Mouse (Mus musculus): ENCODE results near the gene Adcy6. TPM values are rescaled to one million over a fixed set of nuclear protein-coding genes. Genes with fewer than 3 reads are reported as not detected.

The Adcy6 gene
- total RNA-seq (2017): 2.0 and 2.8 TPM in 2 replicates

DNA sequence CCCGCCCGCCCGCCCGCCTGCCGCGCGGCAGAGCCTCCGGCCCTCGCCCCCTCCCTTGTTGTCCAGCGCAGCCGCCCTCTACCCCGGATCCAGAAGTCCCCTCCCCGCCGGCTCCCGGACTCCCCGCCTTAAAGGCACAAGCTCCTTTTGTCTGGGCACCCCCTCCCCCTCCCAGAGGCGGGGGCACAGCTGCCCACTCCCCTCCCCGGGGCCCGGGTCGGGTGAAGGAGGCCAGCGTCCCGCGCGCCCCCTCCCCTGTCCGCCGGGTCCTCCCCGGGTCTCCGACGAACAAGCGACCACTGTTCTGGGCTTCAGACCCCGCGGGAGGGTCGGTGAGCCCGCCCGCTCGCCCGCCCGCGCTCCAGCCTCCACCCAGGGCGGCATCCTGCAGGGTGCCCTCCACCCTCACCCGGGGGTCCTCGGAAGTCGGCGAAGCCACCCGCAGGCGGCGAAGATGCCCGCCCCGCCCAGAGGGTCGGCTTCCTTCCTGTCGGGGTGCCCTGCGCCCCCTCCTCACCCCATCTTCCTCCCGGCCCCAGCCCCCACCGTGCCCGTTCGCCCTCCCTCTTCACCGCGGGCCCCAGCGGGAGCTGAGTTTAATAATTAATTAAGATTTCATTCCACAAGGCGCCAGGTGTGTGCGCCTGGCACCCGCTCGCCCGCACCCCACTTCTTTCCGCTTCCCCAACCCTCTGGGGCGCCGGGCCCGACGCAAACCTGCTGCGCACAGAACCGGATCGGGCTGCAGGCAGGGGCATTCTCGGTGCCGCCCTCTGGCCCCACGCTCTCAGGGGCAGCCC lies at the start of gene Adcy6:
Gene Adcy6 (minus strand): TSS at position 746 of the 800 bp plus-strand sequence.
- ATAC-seq (ENCODE audit: extremely low read depth, insufficient number of reproducible peaks, low FRiP score, poor library complexity, severe bottlenecking): no peak

DNA sequence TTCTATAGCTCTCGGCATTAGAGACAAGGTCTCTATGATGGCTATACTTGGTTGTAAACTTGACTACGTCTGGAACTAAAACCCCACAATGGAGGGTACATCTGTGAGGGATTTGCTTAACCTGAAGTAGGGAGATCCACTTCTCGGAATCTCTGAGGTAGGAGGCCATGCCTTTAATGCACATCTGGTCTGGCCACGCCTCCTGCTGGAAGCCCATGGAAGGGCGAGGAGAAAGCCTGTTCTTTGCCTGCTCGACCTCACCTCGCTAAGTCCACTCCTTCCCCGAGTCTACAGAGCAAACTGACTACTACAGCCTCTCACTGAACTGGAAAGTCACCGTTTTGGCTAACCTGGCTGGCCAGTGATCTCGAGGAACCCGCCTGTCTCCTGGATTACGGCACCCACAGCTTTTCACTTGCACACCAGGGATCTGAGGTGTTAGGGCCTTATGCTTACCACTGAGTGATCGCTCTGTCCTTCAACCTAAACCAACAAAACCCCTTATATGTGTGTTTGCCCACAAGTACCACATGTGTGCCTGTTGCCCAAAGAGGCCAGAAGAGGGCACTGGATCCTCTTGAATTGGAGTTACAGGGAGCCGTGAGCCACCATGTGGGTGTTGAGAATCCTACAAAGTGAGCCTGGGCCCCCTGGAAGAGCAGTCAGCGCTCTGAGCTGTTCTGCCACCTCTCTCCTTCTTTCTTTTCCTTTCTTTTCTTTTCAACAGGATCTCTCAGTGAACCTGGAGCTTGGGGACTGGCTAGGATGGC lies 47.3 kb upstream of the Adcy6 start:
- no peak for ATAC-seq (ENCODE audit: extremely low read depth, insufficient number of reproducible peaks, low FRiP score, poor library complexity, severe bottlenecking)

DNA sequence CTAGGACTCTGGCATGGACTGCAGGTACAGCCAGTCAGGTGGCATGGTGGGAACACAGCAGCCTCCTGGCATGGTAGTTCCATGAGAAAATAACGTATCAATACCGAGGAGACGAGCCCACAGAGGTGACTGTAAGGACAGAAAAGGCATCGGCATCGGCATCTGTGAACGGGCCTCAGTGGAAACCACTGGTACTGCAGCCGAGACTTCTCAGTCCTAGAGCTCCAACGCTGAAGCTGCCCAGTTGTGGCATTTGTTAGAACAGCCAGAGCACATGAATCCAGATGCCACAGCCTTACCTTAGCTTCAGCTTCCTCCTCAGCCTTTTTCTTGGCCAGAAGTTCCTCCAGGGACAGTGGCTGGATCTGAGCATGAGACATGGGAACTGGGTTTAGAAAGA lies 42.3 kb upstream of the Adcy6 start:
- no peak for ATAC-seq (ENCODE audit: extremely low read depth, insufficient number of reproducible peaks, low FRiP score, poor library complexity, severe bottlenecking)

DNA sequence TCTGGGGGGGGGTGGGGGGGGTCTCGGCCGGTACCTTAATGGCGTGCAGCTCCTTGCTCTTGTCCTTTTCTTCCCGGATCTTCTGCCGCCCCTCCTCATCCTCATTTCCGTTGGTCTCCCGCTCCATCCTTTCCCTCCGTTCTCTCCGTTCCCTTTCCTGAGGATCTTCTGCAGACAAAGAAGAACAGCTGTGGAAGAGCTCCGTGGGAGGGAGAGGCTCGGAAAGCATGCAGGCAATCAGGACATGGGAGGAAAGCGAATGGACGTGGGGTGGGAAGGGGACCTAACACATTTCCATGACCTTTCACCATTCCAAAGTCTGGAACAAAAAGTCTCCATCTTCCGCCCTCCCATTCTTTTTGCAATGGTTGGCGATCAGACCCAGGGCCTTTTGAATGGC lies 41.6 kb upstream of the Adcy6 start:
- no peak for ATAC-seq (ENCODE audit: extremely low read depth, insufficient number of reproducible peaks, low FRiP score, poor library complexity, severe bottlenecking)

DNA sequence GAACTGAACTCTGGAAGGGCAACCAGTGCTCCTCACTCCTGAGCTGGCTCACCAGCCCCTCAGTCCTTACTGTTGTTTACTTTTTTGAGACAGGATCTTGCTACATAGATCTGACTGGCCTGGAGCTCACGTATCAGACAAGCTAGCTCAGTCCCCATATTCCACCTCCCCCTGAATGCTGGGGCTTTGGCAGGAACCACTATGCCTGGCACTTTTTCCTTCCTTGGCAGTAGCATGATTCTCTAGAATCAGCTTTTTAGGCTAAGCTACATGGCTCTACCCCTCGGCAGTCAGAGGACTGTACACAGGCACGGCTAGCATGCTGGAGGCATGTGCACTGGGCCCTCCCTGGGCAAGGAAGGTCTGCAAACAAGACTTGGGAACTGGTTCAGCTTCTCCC lies 38.2 kb upstream of the Adcy6 start:
- ATAC-seq (ENCODE audit: extremely low read depth, insufficient number of reproducible peaks, low FRiP score, poor library complexity, severe bottlenecking): no peak

DNA sequence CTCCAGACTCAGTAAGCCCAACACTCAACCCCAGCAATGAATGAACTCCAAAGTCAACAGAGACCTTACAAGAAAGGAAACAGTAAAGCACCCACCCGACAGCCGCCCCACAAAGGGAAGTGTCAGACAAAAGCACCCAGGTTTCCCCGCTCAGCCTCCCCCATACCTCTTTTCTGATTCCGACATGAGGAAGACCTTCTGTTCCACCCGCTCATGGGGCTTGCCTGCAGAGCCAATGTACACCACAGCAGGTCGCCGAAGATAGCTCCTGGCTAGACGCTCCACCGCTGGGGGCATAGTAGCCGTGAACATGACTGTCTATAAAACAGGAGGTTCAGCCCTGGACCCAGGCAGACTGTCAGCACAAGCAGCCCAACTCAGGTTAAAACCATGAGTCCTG lies 37.4 kb upstream of the Adcy6 start:
- ATAC-seq (ENCODE audit: extremely low read depth, insufficient number of reproducible peaks, low FRiP score, poor library complexity, severe bottlenecking): no peak

DNA sequence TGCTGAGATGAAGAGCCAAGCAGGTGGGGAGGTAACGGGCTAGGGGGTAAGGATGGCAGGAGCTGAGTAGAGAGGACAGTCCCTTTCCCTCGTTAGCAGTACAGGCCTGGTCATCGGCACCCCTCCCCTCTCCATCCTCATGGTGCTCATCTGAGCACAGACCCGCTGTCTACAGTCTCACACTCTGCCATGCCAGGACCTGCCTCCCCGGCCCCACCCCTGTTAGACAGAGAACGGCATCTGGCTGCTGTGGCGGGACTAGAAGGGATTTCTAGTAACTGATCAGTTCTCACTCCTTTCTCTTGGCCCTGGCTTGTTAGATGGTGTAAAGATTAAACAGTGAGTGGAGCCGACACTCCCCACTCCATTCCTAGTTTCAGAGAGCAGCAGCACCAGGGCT lies 36.9 kb upstream of the Adcy6 start:
- ATAC-seq (ENCODE audit: extremely low read depth, insufficient number of reproducible peaks, low FRiP score, poor library complexity, severe bottlenecking): no peak

DNA sequence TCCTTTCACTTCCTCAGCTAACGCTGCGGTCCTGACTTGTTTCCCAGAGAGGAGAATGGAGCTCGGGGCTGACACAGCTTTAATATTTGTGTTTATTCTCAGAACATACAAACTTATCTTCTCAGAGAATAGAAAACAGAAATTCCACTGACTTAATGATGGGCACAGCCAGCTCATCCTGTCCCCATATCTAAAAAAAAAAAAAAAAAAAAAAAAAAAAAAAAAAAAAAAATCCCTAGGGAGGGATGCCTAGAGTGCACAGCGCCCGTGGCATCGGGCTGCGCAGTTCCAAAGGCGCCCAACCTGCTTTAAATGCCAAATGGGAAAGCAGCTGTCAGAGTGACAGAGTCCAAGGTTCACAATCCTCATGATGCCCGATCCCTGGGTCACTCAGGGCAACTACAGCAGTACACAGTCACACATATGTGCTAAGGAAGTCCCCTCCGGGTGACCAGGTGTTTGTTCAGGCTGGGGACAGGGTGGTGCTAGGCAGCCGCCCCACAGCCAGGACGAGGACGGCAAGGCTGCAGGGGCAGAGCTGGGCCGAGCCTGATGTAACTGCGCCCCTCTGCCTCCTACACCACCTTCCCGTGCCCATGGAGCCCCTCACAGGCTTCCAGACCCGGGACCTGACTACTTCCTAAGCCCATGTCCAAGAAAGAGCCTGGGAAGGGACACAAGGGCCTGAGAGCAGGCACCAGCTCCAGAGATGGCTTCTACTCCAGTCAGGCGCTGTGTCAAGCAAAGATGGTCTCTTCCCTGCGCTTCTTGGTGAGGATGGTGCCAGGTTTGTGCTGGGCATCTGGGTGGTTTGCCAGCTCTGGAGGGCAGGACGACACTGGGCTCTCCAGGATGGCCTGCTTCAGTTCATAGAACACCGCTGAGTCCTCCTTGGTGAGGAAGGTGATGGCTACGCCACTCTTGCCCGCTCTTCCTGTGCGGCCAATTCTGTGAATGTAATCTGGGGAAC lies 35.5 kb upstream of the Adcy6 start:
- ATAC-seq (ENCODE audit: extremely low read depth, insufficient number of reproducible peaks, low FRiP score, poor library complexity, severe bottlenecking): no peak

DNA sequence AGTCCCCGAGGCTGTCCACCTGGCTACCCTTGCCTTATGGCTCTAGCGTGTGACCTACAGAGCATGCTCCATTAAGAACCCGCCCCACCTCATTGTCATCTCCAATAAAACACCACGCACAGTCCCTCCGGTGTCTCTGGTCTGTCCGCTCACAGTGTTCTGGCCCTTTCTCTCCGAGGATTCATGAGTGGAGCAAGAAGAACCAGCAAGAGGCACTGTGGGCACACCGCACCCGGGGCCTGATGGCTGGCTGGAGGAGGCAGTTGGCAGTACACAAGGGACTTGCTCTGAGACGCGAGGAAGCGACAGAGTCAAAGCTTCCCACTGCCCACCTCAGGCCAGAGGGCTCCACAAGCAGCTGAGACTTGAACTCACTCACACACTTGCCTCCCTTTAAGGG lies 34.5 kb upstream of the Adcy6 start:
- no peak for ATAC-seq (ENCODE audit: extremely low read depth, insufficient number of reproducible peaks, low FRiP score, poor library complexity, severe bottlenecking)

DNA sequence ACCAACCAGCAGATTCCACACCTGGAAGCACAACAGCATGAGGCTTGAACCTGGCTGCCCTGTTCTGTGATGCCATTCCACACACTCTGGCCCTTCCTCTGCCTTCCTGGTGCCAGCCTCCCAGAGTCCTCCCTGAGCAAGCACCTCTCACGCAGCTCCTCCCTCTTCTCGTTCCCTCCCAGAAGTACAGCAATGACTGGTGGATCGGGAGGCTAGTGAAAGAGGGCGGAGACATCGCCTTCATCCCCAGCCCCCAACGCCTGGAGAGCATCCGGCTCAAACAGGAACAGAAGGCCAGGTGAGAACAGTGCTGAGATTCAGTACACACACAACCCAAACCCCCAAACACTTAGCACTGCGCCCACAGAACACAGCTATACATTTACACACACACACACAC lies 30.3 kb upstream of the Adcy6 start:
- ATAC-seq (ENCODE audit: extremely low read depth, insufficient number of reproducible peaks, low FRiP score, poor library complexity, severe bottlenecking): no peak

DNA sequence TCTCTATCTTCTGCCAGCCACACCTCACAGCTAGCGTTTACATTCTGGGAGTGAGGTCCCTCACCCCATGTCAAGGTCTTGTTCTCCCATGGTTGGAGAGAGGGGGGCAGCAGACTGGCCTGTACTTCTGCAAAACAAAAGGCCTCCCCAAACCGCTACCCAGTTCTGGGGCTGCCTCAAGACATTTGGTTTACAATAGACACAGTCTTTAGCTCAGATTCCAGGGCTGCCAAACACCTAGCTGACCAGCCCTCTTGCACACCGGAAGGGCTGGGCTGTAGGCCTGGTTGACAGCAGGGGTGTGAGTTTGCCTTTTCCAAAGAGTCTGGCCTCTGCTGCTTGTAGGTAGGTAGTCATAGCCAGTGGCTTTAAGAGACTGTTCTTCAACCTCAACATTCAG lies 27.3 kb upstream of the Adcy6 start:
- no peak for ATAC-seq (ENCODE audit: extremely low read depth, insufficient number of reproducible peaks, low FRiP score, poor library complexity, severe bottlenecking)

DNA sequence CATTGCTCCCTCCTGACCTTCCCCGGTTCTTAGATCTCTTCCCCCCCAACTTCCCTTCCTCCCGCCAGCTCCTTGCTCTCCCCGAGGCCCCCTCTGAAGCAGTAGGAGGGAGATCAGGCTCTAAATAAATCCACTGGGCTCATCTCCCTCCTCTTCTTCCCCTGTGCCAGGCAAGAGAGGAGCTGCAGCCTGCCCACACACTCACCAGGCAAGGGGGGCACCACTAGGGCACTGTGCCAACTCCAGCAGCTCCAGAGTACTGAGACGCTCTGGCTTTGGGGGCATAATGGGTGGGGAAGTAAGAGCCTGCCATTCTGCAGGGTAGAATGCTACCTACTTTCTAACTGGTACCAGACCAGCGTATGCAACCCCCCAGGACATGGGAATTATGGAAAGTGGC lies 26.6 kb upstream of the Adcy6 start:
- no peak for ATAC-seq (ENCODE audit: extremely low read depth, insufficient number of reproducible peaks, low FRiP score, poor library complexity, severe bottlenecking)

DNA sequence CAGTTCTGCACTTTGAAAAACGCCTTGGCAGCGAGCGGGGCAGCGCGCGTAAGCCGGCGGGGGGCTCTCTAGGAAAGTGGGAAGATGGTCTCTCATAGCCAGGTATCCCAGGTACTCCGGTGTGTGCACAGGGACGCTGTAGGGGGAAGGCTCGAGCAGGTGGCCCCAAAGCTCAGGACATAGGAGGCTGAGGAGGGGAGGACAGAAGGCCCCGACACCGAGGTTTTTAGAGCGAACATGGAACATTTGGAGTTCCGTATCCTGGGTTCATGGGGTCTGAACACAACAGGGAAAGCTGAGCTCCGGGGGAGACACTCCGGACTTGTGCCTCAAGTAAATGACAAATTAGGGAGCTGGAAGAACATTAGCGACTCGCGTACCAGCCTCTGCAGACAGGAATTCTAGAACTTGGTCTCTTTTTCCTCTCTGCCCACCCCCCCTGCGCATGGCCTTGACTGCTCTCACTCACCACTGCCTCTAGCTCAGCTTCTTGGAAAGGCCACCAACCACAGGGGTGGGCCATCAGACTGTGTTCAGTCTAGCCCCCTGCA lies 25.5 kb upstream of the Adcy6 start:
- ATAC-seq (ENCODE audit: extremely low read depth, insufficient number of reproducible peaks, low FRiP score, poor library complexity, severe bottlenecking): no peak

DNA sequence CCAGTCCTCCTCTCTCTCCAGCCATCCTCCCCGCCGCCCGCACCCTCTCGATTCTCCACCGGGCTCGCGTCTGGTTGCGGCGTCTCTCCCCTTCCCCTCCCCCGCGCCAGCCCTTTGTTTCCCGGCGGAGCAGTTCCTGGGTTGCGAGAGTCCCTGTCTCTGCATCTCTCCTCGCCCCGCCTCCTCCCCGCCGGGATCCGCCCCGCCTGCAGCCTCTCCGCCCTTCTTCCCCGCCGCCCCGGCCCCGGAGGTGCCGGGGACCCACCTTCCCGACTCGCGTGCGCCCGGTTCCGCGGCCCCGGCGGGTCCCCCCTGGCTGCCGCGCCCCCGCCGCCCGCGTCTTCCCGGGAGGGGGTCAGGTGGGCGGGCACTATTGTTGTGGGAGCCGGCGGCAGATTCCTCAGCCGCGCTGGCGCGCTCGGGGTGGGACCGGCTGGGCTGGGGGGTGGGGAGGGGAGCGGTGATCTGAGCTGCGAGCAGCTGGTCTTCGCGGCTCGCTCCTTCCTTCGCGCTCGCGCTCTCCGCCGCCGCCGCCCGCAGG lies 24.7 kb upstream of the Adcy6 start:
- no peak for ATAC-seq (ENCODE audit: extremely low read depth, insufficient number of reproducible peaks, low FRiP score, poor library complexity, severe bottlenecking)

DNA sequence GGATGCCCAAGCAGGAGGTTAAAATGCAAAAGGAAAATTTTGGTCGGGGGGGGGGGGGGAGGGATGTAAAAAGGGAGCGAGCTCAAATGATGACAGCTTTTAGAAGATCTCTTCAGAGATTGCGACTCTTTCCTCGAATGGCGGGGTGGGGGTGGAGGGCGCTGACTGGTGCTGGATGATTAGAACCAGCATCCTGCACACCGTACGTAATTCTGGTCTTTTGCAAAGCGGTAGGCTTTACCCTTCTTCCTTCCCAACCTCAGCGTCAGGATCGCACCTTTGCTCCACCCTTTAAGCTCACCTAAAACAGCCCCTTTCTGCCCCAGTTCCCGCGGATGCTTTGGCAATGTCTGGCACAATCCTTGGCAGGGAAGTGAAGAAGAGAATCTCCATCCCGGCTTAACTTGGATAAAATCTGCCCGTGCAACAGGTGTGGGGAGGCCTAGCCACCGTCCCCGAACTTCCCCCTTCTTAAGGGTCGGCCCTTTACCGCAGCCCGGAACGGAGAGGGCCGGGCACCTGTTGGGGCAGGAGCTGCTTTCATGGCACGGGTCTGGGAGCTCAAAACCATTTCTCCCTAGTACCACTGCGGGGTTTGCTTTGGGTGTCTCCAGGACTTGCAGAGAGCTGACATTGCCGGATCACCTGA lies 24.1 kb upstream of the Adcy6 start:
- no peak for ATAC-seq (ENCODE audit: extremely low read depth, insufficient number of reproducible peaks, low FRiP score, poor library complexity, severe bottlenecking)

DNA sequence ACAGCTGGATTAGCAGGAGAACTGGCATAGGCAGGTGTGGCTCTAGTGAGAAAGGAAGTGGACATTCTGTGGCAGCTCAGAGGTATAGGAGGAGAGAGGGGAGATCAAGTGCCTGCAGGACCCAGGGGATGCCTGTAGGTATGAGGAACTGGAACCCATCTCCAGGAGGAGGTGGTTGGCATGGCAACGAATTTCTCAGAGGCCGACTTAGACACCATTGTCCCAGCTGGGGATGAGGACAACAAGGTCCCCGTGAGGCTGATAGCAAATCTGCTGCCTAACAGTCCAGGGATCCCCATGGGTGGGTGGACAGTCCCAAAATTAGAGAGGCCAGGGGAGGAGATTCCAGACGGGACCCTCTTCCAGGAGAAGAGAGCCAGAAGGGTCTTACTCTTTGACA lies 23.0 kb upstream of the Adcy6 start:
- ATAC-seq (ENCODE audit: extremely low read depth, insufficient number of reproducible peaks, low FRiP score, poor library complexity, severe bottlenecking): no peak

DNA sequence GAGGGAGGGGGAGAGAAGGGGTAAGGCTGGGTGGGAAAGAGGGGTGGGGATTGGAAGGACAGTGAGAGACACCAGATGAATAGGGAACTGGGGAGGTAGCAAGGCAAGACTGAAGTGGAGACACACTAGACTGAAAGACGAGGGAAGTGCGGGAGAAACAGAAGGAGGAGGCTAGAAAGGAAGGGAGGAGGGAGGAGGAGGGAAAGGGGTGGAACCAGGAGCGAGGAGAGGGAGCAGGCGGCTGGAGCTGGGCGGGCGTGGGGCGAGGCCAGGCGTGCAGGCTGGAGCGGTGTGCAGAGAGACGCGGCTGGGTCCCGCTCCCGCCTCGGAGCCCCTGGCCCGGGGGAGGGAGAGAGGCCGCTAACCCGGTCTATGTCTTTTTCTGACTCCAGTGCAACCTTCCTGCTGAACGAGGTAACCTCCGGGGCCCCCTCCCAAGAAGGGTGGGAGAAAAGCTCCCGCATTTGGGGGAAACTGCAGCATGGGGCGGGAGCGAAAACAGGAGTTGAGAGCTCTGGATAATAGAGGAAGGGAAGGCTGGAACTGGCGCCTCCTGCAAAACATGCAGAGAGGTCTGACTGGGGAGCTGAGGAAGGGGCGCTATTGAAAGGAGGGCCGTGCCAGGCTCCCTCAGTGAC lies 22.4 kb upstream of the Adcy6 start:
- no peak for ATAC-seq (ENCODE audit: extremely low read depth, insufficient number of reproducible peaks, low FRiP score, poor library complexity, severe bottlenecking)

DNA sequence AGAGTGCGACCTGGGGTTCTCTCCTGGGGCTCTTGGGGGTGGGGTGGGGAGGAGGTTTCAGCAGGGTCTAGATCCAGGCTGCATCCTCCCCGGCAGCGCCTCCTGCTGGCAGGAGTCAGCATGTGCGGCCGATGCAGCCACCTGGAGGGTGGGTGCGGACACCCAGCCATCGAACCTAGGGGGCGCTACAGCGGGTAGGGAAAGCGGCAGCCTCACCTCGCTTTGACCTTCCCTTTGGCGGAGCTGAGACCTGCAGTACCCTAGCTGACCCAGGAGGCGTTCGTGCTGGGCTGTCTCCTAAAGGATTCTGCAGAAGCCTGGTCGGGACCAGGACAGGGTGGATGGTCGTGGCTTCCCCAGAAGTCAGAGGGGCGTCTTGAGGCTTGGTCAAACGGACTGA lies 21.6 kb upstream of the Adcy6 start:
- 0 out of 2 replicates have a peak, but pooled peaks have one; percentile 33 for ATAC-seq (ENCODE audit: extremely low read depth, insufficient number of reproducible peaks, low FRiP score, poor library complexity, severe bottlenecking)

Data from neutrophil, adult 5-6 weeks (primary cell).